Mouse (Mus musculus): ENCODE data around the gene Kcp. TPM values are rescaled to one million over a fixed set of nuclear protein-coding genes. Genes with fewer than 3 reads are reported as not detected.

Gene Kcp
- polyA plus RNA-seq, 1 experiment from 2014 or later, result 32.8 TPM

DNA sequence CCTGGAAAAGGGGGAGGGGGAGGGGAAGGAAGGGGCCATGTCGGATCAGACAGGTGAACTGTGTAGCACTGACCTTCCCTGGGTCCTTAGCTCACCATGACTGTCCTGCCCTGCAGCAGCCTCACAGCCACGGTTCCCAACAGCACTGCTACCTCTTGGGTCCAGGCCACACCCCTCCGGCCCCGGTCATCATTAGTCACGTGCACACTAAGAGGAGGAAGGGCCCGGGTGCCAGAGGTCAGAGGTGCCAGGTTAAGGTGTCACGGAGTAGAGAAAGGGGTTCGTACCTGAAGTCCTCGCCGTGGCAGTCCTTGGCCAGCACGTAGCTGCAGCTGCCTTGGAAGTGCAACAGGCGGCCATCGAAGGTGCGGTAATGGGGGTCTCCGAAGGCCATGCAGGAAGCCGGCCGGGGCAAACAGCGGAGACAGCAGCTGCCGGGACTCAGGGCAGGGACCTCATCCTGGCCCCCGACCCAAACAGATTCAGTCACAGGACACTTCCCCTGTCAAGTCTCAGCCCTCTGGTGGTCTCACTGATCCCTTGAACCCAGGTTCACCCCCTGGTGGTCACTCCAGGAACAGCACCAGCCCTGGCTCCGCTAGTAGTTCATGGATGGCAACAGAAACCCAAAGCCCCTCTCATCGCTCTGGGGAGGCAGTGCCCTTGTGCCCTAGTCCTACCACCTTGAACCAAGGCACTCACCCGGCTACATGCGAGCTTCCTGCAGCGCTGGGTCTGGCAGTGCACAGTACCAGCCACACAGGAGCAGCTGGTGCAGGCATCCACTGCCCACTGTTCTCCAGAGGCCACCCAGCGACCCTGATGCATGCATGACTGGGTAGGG lies 22.8 kb downstream of the Kcp start:
- peaks cover 8% of the 10 kb centered on the region; the same call in 1 of the 2 replicates for H3K36me3 ChIP-seq (ENCODE audit: control insufficient read depth, insufficient read depth, low read length)
- 9% methylated on average over 26 of the region's 26 CpGs for WGBS
- H3K9ac ChIP-seq (ENCODE audit: low read depth, low read length), result peak overlapping the region; percentile 32
- peak; percentile 74 for ATAC-seq (ENCODE audit: low FRiP score, low TSS enrichment)
- no peak overlapping the region for H3K27ac ChIP-seq (ENCODE audit: low read depth, low read length)
- peak overlapping the region; percentile 35 for H3K4me3 ChIP-seq (ENCODE audit: low read length)
- H3K9me3 ChIP-seq (ENCODE audit: control insufficient read depth, low read length), result no peaks in the 10 kb centered on the region
- H3K4me2 ChIP-seq (replicated peaks; ENCODE audit: low read depth, low read length), result peak overlapping the region; percentile 64
- H3K4me1 ChIP-seq (ENCODE audit: control insufficient read depth, insufficient read depth, low read length), result no peaks in the 10 kb centered on the region
- no peaks in the 10 kb centered on the region for H3K27me3 ChIP-seq (ENCODE audit: control insufficient read depth, insufficient read depth, low read length)

DNA sequence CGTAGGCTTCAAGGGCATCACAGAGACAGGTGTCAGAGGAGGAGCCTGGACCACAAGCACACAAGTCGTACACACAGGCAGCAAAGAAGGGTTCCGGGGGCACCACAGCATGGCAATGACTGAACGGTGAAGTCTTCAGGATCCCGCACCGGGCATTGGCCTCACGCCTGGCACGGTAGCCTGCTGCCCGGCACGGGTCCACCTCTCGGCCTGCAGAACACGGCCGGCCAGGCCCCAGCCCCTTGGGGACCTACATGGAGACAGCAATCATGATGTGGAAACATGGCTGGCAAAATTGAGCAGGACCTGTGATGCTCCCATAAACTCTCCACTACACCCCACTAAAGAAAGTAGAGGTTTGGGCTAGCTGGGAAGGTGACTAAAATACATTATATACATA lies 25.1 kb downstream of the Kcp start:
- no peak overlapping the region for H3K9ac ChIP-seq (ENCODE audit: low read depth, low read length)
- no peak overlapping the region for H3K4me3 ChIP-seq (ENCODE audit: low read length)
- H3K9me3 ChIP-seq (ENCODE audit: control insufficient read depth, low read length), result no peaks in the 10 kb centered on the region
- H3K4me1 ChIP-seq (ENCODE audit: control insufficient read depth, insufficient read depth, low read length), result no peaks in the 10 kb centered on the region
- H3K27ac ChIP-seq (ENCODE audit: low read depth, low read length), result no peak overlapping the region
- H3K4me2 ChIP-seq (replicated peaks; ENCODE audit: low read depth, low read length), result no peak overlapping the region
- peaks cover 8% of the 10 kb centered on the region; the same call in 1 of the 2 replicates for H3K36me3 ChIP-seq (ENCODE audit: control insufficient read depth, insufficient read depth, low read length)
- H3K27me3 ChIP-seq (ENCODE audit: control insufficient read depth, insufficient read depth, low read length), result no peaks in the 10 kb centered on the region
- WGBS, result 97% methylated on average over 13 of the region's 13 CpGs
- ATAC-seq (ENCODE audit: low FRiP score, low TSS enrichment), result no peak

DNA sequence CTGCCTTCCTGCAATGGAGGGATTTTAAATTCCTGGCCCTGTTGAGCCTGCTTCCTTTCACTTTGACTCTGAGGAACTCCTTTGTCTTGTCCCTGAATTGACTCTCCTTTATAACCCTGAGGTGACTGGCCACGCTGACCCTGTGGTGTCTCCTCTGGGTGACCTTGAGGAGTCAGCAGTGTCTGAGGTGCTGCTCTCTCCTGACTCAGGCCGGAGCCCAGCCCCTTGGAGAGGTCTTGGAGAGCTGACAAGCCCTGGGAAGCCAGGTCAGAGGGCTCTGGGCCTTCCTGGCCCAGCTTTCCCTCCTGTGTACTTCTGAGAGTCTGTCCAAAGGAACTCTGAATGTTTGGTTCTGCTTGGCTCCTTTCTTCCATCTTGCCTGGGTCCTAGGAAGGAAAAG lies 33.0 kb downstream of the Kcp start:
- no peak overlapping the region for H3K9ac ChIP-seq (ENCODE audit: low read depth, low read length)
- peaks cover 18% of the 10 kb centered on the region; the same call in 1 of the 2 replicates for H3K36me3 ChIP-seq (ENCODE audit: control insufficient read depth, insufficient read depth, low read length)
- no peaks in the 10 kb centered on the region for H3K9me3 ChIP-seq (ENCODE audit: control insufficient read depth, low read length)
- H3K27ac ChIP-seq (ENCODE audit: low read depth, low read length), result no peak overlapping the region
- WGBS, result 59% methylated on average over 2 of the region's 2 CpGs
- H3K4me2 ChIP-seq (replicated peaks; ENCODE audit: low read depth, low read length), result peak overlapping the region; percentile 84; the same call in 1 of the 2 replicates
- H3K4me1 ChIP-seq (ENCODE audit: control insufficient read depth, insufficient read depth, low read length), result peaks cover 8% of the 10 kb centered on the region
- H3K27me3 ChIP-seq (ENCODE audit: control insufficient read depth, insufficient read depth, low read length), result no peaks in the 10 kb centered on the region
- no peak overlapping the region for H3K4me3 ChIP-seq (ENCODE audit: low read length)
- no peak for ATAC-seq (ENCODE audit: low FRiP score, low TSS enrichment)

DNA sequence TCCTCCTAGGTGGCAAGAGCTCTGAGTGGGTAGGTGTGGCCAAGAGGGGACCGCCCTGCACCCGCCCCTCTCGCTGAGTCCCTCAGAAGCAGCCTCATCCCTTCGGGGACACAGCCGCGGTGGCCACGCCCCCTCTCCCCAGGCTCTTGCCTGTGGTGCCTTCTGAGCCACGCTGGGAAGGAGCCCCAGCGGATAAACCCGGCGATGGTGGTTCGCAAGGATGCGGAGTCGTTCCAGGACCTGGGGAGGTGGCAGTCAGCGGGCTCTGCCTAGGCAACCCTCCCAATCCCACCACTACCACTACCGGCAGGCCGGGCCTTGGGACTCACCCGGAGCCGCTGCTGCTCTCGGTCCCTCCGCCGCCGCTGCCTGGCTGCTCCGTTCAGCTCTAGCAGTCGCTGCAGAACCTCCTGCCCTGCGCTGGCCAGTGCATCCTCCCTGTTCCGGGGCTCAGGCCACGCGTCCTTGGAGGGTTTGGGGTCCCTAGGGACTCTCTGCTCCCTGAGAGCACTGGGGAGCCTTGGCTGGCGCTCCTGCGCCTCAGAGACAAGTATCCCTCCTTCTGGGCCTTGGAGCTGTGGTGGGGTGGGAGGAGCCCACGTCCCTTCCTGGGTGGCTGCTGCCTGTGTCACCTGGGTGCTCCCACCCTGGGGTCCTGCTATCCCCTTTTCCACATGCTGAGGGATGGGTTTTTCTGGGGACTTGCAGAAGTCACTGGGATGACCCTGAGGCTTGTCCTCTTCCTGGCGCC lies 33.6 kb downstream of the Kcp start:
- peak overlapping the region; percentile 84 for H3K4me2 ChIP-seq (replicated peaks; ENCODE audit: low read depth, low read length)
- peak overlapping the region; percentile 52 for H3K4me3 ChIP-seq (ENCODE audit: low read length)
- no peaks in the 10 kb centered on the region for H3K27me3 ChIP-seq (ENCODE audit: control insufficient read depth, insufficient read depth, low read length)
- no peak overlapping the region for H3K27ac ChIP-seq (ENCODE audit: low read depth, low read length)
- no peaks in the 10 kb centered on the region for H3K9me3 ChIP-seq (ENCODE audit: control insufficient read depth, low read length)
- ATAC-seq (ENCODE audit: low FRiP score, low TSS enrichment), result peak; percentile 96
- WGBS, result 3% methylated on average over 33 of the region's 33 CpGs
- H3K36me3 ChIP-seq (ENCODE audit: control insufficient read depth, insufficient read depth, low read length), result peaks cover 18% of the 10 kb centered on the region; the same call in 1 of the 2 replicates
- peaks cover 8% of the 10 kb centered on the region for H3K4me1 ChIP-seq (ENCODE audit: control insufficient read depth, insufficient read depth, low read length)
- peak overlapping the region; percentile 60 for H3K9ac ChIP-seq (ENCODE audit: low read depth, low read length)

DNA sequence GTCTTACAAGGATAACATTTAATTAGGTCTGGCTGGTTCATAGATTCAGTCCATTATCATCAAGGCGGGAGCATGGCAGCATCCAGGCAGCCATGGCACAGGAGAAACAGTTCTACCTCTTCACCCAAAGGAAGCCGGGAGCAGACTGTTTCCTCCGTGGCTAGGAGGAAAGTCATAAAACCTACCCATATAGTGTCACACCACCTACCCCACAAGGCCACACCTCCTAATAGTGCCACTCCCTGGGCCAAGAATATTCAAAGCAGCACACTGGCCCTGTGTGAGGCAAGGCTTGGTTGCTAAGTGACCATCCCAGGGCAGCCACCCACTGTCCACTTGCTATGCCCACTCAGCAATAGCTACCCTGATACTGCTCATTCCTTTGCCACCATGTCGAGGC lies 36.6 kb downstream of the Kcp start, which contains the start of gene Atp6v1fnb:
Atp6v1fnb (plus strand) TSS at position 301 of the 400 bp plus-strand sequence.
- Histone ChIP-seq H3K4me2 (replicated peaks; ENCODE audit: low read depth, low read length) (no peak within 1 kb of the TSS), H3K9me3 (ENCODE audit: control insufficient read depth, low read length) (no peaks in the 10 kb centered on the region), H3K4me1 (ENCODE audit: control insufficient read depth, insufficient read depth, low read length) (peaks cover 8% of the 10 kb centered on the region), H3K36me3 (ENCODE audit: control insufficient read depth, insufficient read depth, low read length) (peaks cover 18% of the 10 kb centered on the region; the same call in 1 of the 2 replicates), H3K4me3 (ENCODE audit: low read length) (no peak within 1 kb of the TSS), H3K9ac (ENCODE audit: low read depth, low read length) (no peak within 1 kb of the TSS), H3K27me3 (ENCODE audit: control insufficient read depth, insufficient read depth, low read length) (no peaks in the 10 kb centered on the region), H3K27ac (ENCODE audit: low read depth, low read length) (no peak within 1 kb of the TSS)
- 82% methylated on average over 4 of the region's 4 CpGs for WGBS
- ATAC-seq (ENCODE audit: low FRiP score, low TSS enrichment), result no peak

DNA sequence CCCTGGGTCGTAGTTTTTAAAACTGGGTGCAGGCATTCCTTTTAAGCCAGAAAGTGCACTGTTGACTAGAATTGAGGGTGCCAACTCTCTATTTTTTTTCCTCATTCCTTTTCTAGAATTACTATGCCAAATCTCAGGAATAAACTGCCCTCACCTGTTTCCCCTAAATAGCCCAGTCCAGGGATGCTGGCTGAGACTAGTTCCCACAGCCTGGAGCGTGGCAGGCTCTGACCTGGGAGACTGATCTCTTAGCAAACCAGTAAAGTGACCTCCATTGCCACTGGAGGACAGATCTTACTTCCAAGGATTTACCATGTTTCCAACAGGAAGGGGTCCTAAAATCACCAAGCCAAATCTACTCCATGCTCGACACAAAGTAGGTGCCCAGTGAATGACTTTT lies 38.9 kb downstream of the Kcp start:
- Histone ChIP-seq H3K36me3 (ENCODE audit: control insufficient read depth, insufficient read depth, low read length) (peaks cover 18% of the 10 kb centered on the region; the same call in 1 of the 2 replicates), H3K9me3 (ENCODE audit: control insufficient read depth, low read length) (no peaks in the 10 kb centered on the region), H3K4me1 (ENCODE audit: control insufficient read depth, insufficient read depth, low read length) (peaks cover 4% of the 10 kb centered on the region), H3K9ac (ENCODE audit: low read depth, low read length) (peak overlapping the region; percentile 66), H3K4me2 (replicated peaks; ENCODE audit: low read depth, low read length) (peak overlapping the region; percentile 38), H3K27ac (ENCODE audit: low read depth, low read length) (no peak overlapping the region), H3K4me3 (ENCODE audit: low read length) (peak overlapping the region; percentile 71), H3K27me3 (ENCODE audit: control insufficient read depth, insufficient read depth, low read length) (no peaks in the 10 kb centered on the region)
- 84% methylated on average over 3 of the region's 3 CpGs for WGBS
- ATAC-seq (ENCODE audit: low FRiP score, low TSS enrichment), result no peak

DNA sequence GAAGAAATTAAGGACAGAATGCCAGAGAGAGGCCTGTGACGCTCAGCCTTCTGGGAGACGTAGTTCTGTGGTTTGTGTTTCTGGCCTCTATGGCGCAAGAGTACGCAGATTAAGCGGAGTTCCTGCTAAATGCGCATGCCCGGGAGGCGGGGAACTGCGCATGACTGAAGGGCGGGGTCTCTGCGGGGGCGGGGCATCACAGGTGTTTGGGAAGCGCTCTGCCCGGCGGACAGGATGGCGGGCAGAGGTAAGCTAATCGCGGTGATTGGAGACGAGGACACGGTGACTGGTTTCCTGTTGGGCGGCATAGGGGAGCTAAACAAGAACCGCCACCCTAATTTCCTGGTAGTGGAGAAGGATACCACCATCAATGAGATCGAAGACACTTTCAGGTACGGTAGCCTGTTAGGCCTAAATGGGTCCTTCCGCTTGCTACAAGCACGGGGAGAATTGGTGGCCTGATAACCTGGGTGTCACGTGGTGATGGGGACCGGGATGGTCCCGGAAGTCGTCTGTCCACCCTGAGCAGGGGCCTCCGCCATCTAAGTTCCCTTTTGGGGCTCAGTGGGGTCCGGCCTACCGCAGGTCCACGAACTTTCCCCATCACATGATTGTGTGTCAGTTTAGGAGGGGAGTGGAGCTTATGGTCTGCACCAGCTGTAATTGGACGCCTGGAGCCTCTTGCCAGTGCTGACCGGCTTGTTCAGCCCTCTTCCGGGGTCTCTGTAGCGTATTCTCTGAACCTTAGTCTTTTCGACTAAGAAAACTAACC lies 40.0 kb downstream of the Kcp start, which contains the start of gene Atp6v1f:
Atp6v1f (plus strand) TSS at position 136 of the 772 bp plus-strand sequence.
- H3K4me3 ChIP-seq (ENCODE audit: low read length), result peak within 1 kb of the TSS; percentile 71
- peak; percentile 93 for ATAC-seq (ENCODE audit: low FRiP score, low TSS enrichment)
- under 1% methylated on average over 39 of the region's 39 CpGs for WGBS

DNA sequence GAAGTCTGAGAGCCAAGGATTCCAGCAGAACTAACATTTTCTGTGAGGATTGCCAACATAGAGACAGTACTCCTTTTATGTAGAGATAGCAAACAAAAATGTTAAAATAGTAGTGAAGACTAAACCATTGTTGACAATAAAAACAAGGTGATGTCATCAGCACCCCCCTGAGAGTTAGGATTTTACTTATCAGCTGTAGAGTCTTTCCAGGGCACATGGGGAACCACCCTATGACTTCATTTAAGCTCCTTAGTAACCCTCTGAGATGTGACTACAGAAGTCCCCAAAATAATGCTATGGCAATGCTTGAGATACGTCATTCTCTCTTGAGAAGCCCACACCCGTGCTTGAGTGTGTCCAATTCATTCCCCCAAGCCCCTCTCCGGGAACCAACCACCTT lies 44.4 kb downstream of the Kcp start:
- H3K9ac ChIP-seq (ENCODE audit: low read depth, low read length), result no peak overlapping the region
- H3K4me2 ChIP-seq (replicated peaks; ENCODE audit: low read depth, low read length), result no peak overlapping the region
- H3K36me3 ChIP-seq (ENCODE audit: control insufficient read depth, insufficient read depth, low read length), result peaks cover 11% of the 10 kb centered on the region; the same call in 1 of the 2 replicates
- no peak overlapping the region for H3K4me3 ChIP-seq (ENCODE audit: low read length)
- ATAC-seq (ENCODE audit: low FRiP score, low TSS enrichment), result no peak
- WGBS, result 84% methylated on average over 3 of the region's 3 CpGs
- no peaks in the 10 kb centered on the region for H3K27me3 ChIP-seq (ENCODE audit: control insufficient read depth, insufficient read depth, low read length)
- H3K9me3 ChIP-seq (ENCODE audit: control insufficient read depth, low read length), result no peaks in the 10 kb centered on the region
- H3K27ac ChIP-seq (ENCODE audit: low read depth, low read length), result no peak overlapping the region
- no peaks in the 10 kb centered on the region for H3K4me1 ChIP-seq (ENCODE audit: control insufficient read depth, insufficient read depth, low read length)

More for the DNA sequence above, 40.0 kb downstream of the Kcp start, which contains the start of gene Atp6v1f:
- peak within 1 kb of the TSS; percentile 38 for H3K4me2 ChIP-seq (replicated peaks; ENCODE audit: low read depth, low read length)
- peak within 1 kb of the TSS; percentile 66 for H3K9ac ChIP-seq (ENCODE audit: low read depth, low read length)
- H3K27me3 ChIP-seq (ENCODE audit: control insufficient read depth, insufficient read depth, low read length), result no peaks in the 10 kb centered on the region
- peak within 1 kb of the TSS; percentile 48 for H3K27ac ChIP-seq (ENCODE audit: low read depth, low read length)
- no peaks in the 10 kb centered on the region; the same call in 1 of the 2 replicates for H3K4me1 ChIP-seq (ENCODE audit: control insufficient read depth, insufficient read depth, low read length)
- H3K36me3 ChIP-seq (ENCODE audit: control insufficient read depth, insufficient read depth, low read length), result peaks cover 18% of the 10 kb centered on the region; the same call in 1 of the 2 replicates
- no peaks in the 10 kb centered on the region for H3K9me3 ChIP-seq (ENCODE audit: control insufficient read depth, low read length)
